Mouse (Mus musculus) brown adipose tissue, adult 24 weeks (tissue): ENCODE measurements at regions not wholly inside any gene's neighbourhood (a gene's known extent, or its start where the extent isn't known, plus 50 kb on each side); places are given as distances from the start of the nearest gene placed in this dataset.

Experiments
- H3K27ac ChIP-seq: fragments of 200-500 bp; replicated peaks from 2 replicates; pipeline ENCODE4 v1.5.1; 2012; ENCODE audit warnings: low read depth, mild to moderate bottlenecking, low read length
- H3K4me1 ChIP-seq: fragments of 200-500 bp; 2 replicates; pipeline ENCODE4 v1.6.1; 2012; ENCODE audit warnings: low read length, mixed read lengths; ENCODE audit not compliant: control insufficient read depth, insufficient read depth, insufficient read length
- H3K4me3 ChIP-seq: fragments of 200-500 bp; 2 replicates; pipeline ENCODE4 v1.5.1; 2012; ENCODE audit warnings: low read depth, mild to moderate bottlenecking, low read length, moderate library complexity; ENCODE audit not compliant: insufficient read depth

DNA sequence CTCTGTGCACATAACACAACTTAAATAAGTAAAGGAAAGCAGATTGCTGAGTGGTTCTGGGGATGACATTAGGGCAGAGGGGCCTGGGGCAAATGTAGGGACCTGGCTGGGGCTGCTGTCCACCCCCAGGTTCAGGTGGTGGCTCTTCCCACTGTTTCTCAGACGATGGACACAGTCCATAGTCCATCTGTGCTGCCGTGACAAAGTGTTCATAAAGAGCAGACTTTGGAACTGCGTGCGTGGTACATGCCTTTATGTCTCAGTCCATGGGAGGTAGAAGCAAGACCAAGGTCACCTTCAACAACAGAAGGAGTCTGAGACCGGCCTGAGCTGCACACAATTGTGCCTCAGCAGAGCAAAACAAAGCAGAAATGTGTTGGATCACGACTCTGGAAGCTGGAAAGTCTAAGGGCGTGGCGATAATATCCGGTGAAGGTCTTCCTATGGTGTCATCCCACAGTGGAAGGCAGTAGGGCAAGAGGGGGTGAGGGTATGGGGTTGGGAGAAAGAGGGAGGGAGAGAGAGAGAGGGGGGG, 117.4 kb downstream of the Vegfa start:
- no peak overlapping the region for H3K4me3 ChIP-seq

DNA sequence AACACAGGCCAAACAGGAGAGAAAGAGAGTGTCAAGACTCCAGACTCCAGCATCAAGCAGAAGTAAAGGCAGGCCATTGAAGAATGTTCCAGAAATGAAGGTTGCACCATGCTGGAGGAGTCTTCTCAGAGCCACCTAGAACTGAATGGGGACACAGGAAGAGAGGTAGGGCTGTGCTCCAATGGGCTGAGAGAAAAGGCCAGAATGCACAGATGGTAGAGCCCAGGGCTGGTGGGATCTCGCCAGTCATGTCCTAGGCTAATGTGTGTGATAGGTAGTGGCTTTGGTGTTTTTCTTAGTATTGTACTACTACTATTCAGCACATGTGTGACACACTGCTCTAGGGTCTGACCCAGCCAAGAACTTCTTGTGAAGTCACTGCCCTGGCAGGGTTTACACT, 117.9 kb downstream of the Vegfa start:
- Histone ChIP-seq H3K4me1 (no peaks in the 10 kb centered on the region), H3K4me3 (no peak overlapping the region), H3K27ac (no peak overlapping the region)

More for the DNA sequence above, 117.4 kb downstream of the Vegfa start:
- no peaks in the 10 kb centered on the region for H3K4me1 ChIP-seq
- H3K27ac ChIP-seq, result no peak overlapping the region

DNA sequence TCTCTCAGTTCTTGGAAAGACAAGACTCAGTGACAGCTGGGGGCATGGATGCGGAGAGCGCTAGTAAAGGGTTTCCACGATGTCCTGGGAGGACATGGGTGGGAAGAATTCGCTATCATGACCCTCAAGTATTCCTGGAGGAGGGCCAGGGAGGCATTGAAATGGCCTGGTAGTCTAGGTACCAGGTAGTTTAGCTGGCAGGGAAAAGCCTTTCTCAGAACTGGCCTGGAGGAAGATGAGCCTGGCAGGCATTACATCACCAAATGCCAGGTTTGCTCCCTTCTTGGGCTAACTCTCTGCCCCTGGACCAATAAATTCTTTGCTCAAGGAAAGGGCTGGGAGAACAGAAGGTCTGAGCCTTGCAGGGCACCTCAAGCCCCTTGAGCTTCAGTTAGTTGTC, 118.5 kb downstream of the Vegfa start:
- Histone ChIP-seq H3K27ac (no peak overlapping the region), H3K4me3 (no peak overlapping the region), H3K4me1 (no peaks in the 10 kb centered on the region)

DNA sequence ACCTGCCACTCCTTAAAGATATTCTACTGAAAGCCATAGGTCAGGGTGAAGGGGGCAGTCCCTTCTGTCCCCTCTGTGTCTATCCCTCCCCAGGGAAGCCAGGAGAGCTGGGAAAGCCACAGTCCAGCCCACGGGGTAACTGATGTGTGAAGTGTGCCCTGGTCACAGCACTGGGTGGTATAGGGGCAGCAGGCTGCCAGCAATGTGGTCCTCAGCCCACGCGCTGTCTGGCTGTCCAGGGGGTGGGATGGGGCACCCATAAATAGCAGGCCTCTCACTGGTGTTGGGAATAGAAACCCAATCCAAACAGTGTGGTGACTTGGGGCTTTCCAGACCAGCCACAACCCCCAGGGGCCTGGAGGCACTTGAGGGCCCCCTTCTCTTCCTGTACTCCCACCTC, 120.0 kb downstream of the Vegfa start:
- Histone ChIP-seq H3K27ac (no peak overlapping the region), H3K4me3 (no peak overlapping the region), H3K4me1 (no peaks in the 10 kb centered on the region)

DNA sequence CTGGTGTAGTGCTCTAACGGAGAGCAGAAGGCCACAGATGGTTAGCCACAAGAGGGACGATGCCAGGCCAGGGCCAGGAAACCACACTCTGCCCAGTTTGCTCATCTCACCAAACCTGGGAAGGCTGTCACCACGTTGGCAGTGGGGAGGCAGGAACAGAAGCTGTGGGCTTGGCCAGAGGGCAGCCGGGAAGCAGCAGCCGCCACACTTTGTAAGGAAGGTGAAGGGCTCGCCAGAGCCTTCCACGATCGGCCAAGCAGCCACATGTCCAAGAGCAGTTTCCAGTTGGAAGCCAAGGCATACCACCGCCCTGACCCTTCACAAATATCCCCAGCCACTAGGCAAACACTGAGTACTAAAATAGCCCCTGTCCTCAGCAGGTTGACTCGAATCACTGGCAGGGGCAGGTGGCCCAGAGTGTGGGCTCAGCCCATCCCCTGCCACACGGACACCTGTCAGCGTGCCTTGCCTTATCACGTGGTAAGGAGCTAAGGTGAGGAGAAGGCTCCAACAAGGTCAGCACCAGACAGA, 120.9 kb downstream of the Vegfa start:
- no peak overlapping the region for H3K27ac ChIP-seq
- H3K4me3 ChIP-seq, result no peak overlapping the region
- no peaks in the 10 kb centered on the region for H3K4me1 ChIP-seq

DNA sequence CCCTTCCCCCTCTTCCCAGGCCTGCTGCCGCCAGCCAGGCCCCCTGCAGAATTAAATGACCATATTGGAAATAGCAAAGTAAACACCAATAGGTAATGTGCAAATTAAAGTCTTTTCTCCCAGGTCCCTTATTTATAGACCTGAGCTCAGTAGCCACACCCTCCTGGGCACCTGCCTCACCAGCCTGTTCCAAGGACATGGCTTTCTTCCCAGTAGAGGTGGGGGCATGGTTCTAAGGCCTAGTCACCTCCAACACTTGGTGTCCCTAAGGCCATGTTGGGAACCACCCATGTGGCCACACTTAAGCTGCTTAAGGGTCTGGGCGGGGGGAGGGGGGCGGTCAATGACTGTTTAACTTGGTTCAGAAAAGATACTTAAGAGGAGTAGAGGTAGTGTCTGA, 121.9 kb downstream of the Vegfa start:
- Histone ChIP-seq H3K4me1 (no peaks in the 10 kb centered on the region), H3K27ac (no peak overlapping the region), H3K4me3 (no peak overlapping the region)

DNA sequence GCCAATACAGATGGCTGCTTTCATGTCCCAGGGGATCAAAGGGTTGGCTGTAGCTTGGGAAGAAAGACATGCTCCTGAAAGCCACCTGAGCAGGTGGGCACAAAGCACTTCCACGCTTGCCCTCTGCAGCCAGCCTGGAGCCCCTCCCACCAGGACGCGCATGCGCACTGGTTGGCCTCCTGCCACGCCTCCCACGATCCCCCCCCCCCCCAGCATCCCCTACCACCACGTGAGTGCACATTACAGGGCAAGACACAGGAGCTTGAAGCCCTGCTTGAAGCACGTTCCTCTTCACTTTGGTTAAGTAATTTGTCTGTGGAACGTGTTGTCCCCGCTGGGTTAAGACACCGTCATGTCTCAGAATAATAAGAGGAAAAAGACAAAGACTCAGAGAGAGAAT, 124.6 kb downstream of the Vegfa start:
- no peak overlapping the region for H3K27ac ChIP-seq

DNA sequence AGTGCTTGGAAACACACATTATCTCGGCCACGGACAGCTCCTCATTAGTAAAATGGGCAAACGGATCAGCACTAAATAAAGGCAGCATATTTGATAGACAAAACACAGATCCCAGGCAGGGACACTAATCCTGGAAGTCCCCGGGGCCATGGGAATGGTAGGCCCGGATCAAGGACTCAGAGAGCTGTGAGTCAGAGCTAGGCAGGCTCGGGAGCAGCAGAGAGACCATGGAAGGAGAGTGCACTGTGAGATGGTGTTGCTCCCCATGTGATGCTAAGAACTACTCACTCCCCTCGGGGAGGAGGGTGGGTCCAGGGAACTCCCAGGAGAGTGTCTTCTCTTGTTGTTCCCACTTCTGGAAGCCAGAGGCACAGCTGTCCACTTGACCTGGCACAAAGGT, 126.6 kb downstream of the Vegfa start:
- no peak overlapping the region for H3K27ac ChIP-seq
- no peak overlapping the region for H3K4me3 ChIP-seq
- H3K4me1 ChIP-seq, result no peaks in the 10 kb centered on the region

More for the DNA sequence above, 124.6 kb downstream of the Vegfa start:
- H3K4me3 ChIP-seq, result no peak overlapping the region
- H3K4me1 ChIP-seq, result no peaks in the 10 kb centered on the region

DNA sequence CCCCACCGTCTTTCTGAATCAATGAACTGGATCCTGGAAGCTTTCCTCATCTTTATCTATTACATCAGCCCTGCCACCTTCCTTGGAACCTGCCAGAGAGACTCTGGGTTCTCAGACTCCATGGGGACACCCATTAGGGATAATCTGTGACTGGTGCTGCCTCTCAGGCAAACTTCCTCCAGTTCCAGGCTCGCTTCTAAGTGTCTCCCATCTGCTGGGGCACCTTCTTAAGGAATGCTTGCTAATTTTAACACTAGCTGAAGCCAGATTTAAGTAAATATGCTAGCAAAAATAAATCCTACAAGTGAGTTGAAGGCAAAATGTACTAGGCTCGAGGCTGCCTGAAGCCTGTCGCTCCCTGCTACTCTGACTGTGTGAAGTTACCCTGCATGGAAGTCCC, 127.9 kb downstream of the Vegfa start:
- Histone ChIP-seq H3K27ac (no peak overlapping the region), H3K4me3 (no peak overlapping the region), H3K4me1 (no peaks in the 10 kb centered on the region)

DNA sequence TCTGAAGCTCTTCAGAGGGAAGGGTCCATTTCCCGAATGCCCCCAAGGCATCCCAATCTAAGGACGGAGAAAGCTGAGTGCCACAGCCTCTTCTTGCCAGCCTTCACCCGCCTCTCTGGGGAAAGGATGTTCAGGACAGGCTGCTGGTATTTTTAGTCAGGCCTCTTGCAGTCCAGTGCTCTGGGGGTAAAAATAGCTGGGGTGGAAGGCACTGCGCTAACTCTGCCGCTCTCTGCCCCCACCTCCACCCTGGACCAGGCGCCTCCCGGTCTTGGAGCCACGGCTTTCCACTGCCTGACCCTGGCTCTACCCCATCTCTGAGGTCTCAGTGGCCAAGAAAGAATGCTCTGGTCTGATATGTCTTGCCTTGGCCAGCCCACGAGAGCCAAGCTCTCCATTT, 128.9 kb downstream of the Vegfa start:
- Histone ChIP-seq H3K4me1 (no peaks in the 10 kb centered on the region), H3K4me3 (no peak overlapping the region), H3K27ac (no peak overlapping the region)

DNA sequence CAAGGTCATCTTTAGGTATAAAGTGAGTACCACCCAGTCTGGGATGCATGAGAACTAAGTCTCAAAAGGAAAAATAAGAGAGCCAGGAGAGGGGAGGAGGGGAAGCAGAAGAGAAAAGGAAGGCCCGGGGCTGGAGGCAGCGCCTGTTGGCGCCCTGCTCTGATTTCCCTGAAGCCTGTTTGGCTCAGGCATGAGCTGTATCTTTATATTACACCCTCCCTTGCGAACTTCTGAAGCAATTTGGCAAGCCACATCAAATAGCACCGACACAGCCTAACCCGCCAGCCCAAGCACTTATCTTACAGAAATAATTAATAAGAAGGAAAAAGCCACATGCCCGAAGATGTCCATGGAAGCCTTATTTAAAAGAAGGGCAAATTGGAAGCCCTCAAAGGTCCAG, 129.5 kb downstream of the Vegfa start:
- H3K4me1 ChIP-seq, result no peaks in the 10 kb centered on the region
- H3K4me3 ChIP-seq, result no peak overlapping the region
- no peak overlapping the region for H3K27ac ChIP-seq

DNA sequence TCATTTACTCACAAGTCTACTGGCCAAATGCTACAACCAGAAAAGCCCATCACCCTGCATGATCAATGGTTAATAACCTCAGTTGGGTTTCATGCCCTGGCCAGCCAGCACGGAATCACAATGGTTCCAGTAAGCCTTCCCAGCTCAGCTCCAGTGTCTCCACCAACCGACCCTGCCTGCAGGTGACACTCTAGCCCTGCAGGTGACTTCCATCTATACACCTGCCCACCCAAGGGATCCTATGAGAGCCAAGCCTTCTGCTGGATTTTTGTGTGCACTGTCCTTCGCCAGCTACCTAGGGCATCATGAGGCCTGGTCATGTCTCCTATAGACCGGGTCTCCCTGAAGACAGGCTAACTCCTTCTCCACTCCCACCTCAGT, 135.3 kb downstream of the Vegfa start:
- H3K27ac ChIP-seq, result no peak overlapping the region
- H3K4me3 ChIP-seq, result no peak overlapping the region

DNA sequence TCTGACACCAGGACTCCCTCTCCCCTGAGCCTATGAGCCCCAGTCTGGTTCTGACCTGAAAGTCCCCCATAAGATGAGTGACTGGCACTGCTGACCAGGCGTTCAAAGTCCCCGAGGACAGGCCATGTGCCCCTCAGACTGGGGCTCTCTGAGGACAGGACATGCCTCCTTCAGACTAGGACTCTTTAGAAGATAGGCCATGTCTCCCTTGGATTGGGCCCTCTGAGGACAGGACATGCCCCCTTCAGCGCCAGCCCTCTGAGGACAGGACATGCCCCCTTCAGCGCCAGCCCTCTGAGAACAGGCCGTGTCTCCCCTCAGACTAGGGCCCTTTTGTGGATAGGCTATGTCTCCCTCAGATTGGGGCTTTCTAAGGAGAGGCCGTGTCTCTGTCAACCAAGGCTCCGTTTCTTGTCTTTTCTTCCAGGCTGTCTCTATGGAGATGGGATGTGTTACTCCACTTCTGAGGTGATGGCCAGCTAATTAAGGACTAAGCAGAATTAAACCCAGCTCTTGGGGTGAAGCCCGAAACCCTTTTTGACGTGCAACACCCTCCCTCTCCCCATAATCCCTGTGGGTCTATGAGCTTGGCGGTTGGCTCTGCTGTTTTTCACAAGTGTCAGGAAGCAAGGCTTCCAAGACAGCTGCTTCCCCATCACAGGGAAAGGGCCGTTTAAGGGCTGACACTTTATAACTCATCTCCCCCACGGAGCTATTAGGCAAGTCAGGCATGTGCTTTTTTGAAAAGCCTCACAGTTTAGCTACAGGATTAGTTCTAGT, 135.8 kb downstream of the Vegfa start:
- no peak overlapping the region for H3K4me3 ChIP-seq
- no peak overlapping the region for H3K27ac ChIP-seq
- peaks cover 7% of the 10 kb centered on the region; the same call in 1 of the 2 replicates for H3K4me1 ChIP-seq

More for the DNA sequence above, 135.3 kb downstream of the Vegfa start:
- peaks cover 7% of the 10 kb centered on the region; the same call in 1 of the 2 replicates for H3K4me1 ChIP-seq

DNA sequence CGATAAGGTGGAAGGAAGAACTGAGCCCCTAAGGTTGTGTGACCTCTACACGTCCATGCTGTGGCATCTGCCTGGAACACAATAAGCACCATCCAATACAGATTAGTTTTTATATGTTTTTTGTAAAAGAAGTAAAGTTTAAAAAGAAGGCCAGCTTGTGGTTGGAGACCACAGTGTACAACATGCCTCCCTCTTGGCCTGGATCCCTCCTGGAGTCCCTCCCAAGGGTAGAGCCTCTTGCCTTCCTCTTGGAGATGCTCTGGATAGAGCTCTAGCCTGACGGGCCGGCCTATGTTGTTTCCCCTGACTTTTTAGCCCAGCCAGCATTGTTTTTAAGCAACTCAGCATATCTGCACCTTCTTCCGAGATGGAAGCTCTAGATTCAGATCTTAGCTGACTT, 138.0 kb downstream of the Vegfa start:
- Histone ChIP-seq H3K27ac (no peak overlapping the region), H3K4me3 (no peak overlapping the region), H3K4me1 (peaks cover 7% of the 10 kb centered on the region; the same call in 1 of the 2 replicates)

DNA sequence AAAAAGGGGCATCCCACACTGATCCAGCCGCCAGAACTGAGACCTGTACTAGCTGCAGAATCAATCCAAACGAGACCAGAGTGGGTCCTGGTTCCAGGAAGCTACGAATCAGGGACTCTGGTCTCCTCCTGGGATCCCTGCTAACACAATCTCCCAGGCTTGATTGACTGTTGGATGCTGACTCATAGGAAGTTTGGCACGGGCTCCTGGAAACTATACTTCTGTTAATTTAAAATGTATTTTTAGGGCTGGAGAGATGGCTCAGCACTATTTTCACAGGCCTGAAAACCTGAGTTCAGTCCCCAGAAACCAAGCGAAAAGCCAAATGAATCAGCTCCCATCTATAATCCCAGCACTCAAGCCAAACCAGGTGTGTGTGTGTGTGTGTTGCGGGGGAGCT, 138.5 kb downstream of the Vegfa start:
- Histone ChIP-seq H3K4me1 (peaks cover 7% of the 10 kb centered on the region; the same call in 1 of the 2 replicates), H3K27ac (no peak overlapping the region), H3K4me3 (no peak overlapping the region)

DNA sequence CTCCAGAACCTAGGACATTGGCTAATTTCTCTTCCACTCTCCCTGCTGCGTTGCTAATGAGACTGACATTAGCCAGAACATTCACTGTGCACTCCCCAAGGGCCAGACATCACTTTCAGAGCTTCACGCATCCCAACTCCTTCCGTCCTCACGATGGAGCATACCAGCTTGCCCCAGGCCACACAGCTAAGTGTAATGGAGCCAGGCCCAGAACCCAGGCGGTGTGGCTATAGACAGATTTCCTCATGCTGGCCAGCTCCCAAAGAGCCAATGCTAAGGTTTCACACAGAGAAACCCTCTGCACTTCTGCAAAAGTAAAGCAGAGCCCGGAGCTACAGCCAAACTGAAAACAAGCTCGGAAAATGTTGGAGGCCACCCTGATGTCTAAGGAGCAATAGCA, 139.1 kb downstream of the Vegfa start:
- Histone ChIP-seq H3K4me3 (no peak overlapping the region), H3K4me1 (peaks cover 7% of the 10 kb centered on the region; the same call in 1 of the 2 replicates), H3K27ac (no peak overlapping the region)
